Mouse (Mus musculus) midbrain, embryonic 16.5 days (tissue): ENCODE data around the gene Golga3. TPM values are rescaled to one million over a fixed set of nuclear protein-coding genes. Genes with fewer than 3 reads are reported as not detected.

Source experiments
- ATAC-seq: fragments of 200-750 bp; cut with Nextera tagmentation; 2 replicates; pipeline ENCODE4 v1.8.0; 2017; ENCODE audit warnings: moderate TSS enrichment
- H3K27ac ChIP-seq: fragments of 300-500 bp; sonication (generic); 2 replicates; pipeline ENCODE4 v1.5.1; 2014; ENCODE audit warnings: mild to moderate bottlenecking, low read length, mixed read lengths
- H3K27me3 ChIP-seq: fragments of 300-500 bp; sonication (generic); 2 replicates; pipeline ENCODE4 v1.6.1; 2014; ENCODE audit warnings: low read depth, low read length, mixed read lengths; ENCODE audit not compliant: control insufficient read depth, insufficient read depth
- H3K36me3 ChIP-seq: fragments of 300-500 bp; sonication (generic); 2 replicates; pipeline ENCODE4 v1.6.1; 2014; ENCODE audit warnings: mild to moderate bottlenecking, low read length, moderate library complexity, mixed read lengths; ENCODE audit not compliant: control insufficient read depth, insufficient read depth
- H3K4me1 ChIP-seq: fragments of 300-500 bp; sonication (generic); 2 replicates; pipeline ENCODE4 v1.6.1; 2014; ENCODE audit warnings: mild to moderate bottlenecking, low read length, mixed read lengths; ENCODE audit not compliant: control insufficient read depth, insufficient read depth
- H3K4me2 ChIP-seq: fragments of 300-500 bp; sonication (generic); 2 replicates; pipeline ENCODE4 v1.6.1; 2014; ENCODE audit warnings: mild to moderate bottlenecking, low read length, mixed read lengths
- H3K4me3 ChIP-seq: fragments of 300-500 bp; sonication (generic); 2 replicates; pipeline ENCODE4 v1.5.1; 2014; ENCODE audit warnings: low read depth, mild to moderate bottlenecking, low read length, moderate library complexity, mixed read lengths
- H3K9ac ChIP-seq: fragments of 300-500 bp; sonication (generic); 2 replicates; pipeline ENCODE4 v1.6.1; 2014; ENCODE audit warnings: low read depth, low read length, mixed read lengths
- H3K9me3 ChIP-seq: fragments of 300-500 bp; sonication (generic); replicated peaks from 2 replicates; pipeline ENCODE4 v1.6.1; 2014; ENCODE audit warnings: mild to moderate bottlenecking, low read length, mixed read lengths; ENCODE audit not compliant: control insufficient read depth, poor library complexity, severe bottlenecking
- WGBS: fragments of 180-500 bp; shearing (Covaris S2); extraction: QIAGEN DNeasy Blood & Tissue Kit; methylation state at CpG from one replicate; pipeline ENCODE4 v1.1.7; 2014; 5-methylcytosine and 5-hydroxymethylcytosine counted together
- polyA plus RNA-seq: library from polyadenylated mRNA; unstranded; fragments of >200 nt; fragmentation: Nextera tagmentation; extraction: Ambion mirVana; gene quantifications from 2 replicates; pipeline ENCODE4 v1.2.1, GENCODE M21; 2015

Golga3 gene
- polyA plus RNA-seq, 1 experiment from 2014 or later = 24.7 TPM

GRCm38 (mm10) chr5:110225056-110225455 lies 48.6 kb downstream of the Golga3 start:
- H3K9ac ChIP-seq = no peak overlapping the region
- no peak overlapping the region for H3K4me3 ChIP-seq
- H3K27me3 ChIP-seq = no peaks in the 10 kb centered on the region
- H3K4me1 ChIP-seq = peaks cover 3% of the 10 kb centered on the region
- WGBS = 82% methylated on average over 3 of the region's 3 CpGs
- H3K9me3 ChIP-seq = no peaks in the 10 kb centered on the region
- H3K36me3 ChIP-seq = peaks cover 23% of the 10 kb centered on the region
- no peak for ATAC-seq
- no peak overlapping the region for H3K27ac ChIP-seq
- H3K4me2 ChIP-seq = no peak overlapping the region

- Histone ChIP-seq H3K4me1 (peaks cover 15% of the 10 kb centered on the region), H3K9me3 (no peaks in the 10 kb centered on the region), H3K27ac (no peak overlapping the region), H3K4me3 (no peak overlapping the region), H3K36me3 (peaks cover 6% of the 10 kb centered on the region; the same call in 1 of the 2 replicates), H3K27me3 (no peaks in the 10 kb centered on the region), H3K4me2 (no peak overlapping the region), H3K9ac (no peak overlapping the region)
- no peak for ATAC-seq
- WGBS = 56% methylated on average over 1 of the region's 1 CpGs
Observed at GRCm38 (mm10) chr5:110227336-110227883, 50.9 kb downstream of the Golga3 start.

- Histone ChIP-seq H3K4me2 (peak overlapping the region; percentile 73), H3K27ac (peak overlapping the region; percentile 90), H3K4me3 (peak overlapping the region; percentile 57), H3K36me3 (peaks cover 5% of the 10 kb centered on the region; the same call in 1 of the 2 replicates), H3K9ac (peak overlapping the region; percentile 87), H3K27me3 (no peaks in the 10 kb centered on the region), H3K4me1 (peaks cover 21% of the 10 kb centered on the region), H3K9me3 (no peaks in the 10 kb centered on the region)
- peak; percentile 31 for ATAC-seq
- 8% methylated on average over 8 of the region's 8 CpGs for WGBS
Observed at GRCm38 (mm10) chr5:110230401-110230779, 53.9 kb downstream of the Golga3 start.

- under 1% methylated on average over 76 of the region's 81 CpGs for WGBS
Observed at GRCm38 (mm10) chr5:110230780-110231461, 54.4 kb downstream of the Golga3 start, which contains the start of gene Ankle2. Gene Ankle2 (plus strand): TSS chr5:110231004.

DNA sequence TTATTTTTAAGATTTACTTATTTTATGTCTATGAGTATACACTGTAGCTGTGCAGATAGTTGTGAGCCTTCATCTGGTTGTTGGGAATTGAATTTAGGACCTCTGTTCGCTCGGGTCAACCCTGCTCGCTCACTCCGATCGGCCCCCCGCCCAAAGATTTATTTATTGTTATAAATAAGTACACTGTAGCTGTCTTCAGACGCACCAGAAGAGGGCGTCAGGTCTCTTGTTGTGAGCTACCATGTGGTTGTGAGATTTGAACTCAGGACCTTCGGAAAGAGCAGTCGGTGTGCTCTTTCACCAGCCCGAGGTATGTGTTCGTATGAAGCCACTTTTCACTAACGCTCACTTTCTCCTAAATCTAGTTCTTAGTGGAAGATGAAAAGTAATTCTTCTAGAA lies 55.1 kb downstream of the Golga3 start:
- H3K36me3 ChIP-seq = peaks cover 8% of the 10 kb centered on the region
- H3K27me3 ChIP-seq = no peaks in the 10 kb centered on the region
- H3K9ac ChIP-seq = peak overlapping the region; percentile 87
- peak overlapping the region; percentile 73 for H3K4me2 ChIP-seq
- H3K9me3 ChIP-seq = no peaks in the 10 kb centered on the region
- no peak overlapping the region for H3K27ac ChIP-seq
- ATAC-seq = no peak
- H3K4me3 ChIP-seq = peak overlapping the region; percentile 57
- peaks cover 21% of the 10 kb centered on the region for H3K4me1 ChIP-seq
- WGBS = 44% methylated on average over 13 of the region's 13 CpGs

More at GRCm38 (mm10) chr5:110230780-110231461, 54.4 kb downstream of the Golga3 start, which contains the start of gene Ankle2:
- Histone ChIP-seq H3K27ac (peak within 1 kb of the TSS; percentile 90), H3K4me1 (peaks cover 21% of the 10 kb centered on the region), H3K4me3 (peak within 1 kb of the TSS; percentile 57), H3K4me2 (peak within 1 kb of the TSS; percentile 73), H3K27me3 (no peaks in the 10 kb centered on the region), H3K36me3 (peaks cover 5% of the 10 kb centered on the region; the same call in 1 of the 2 replicates), H3K9me3 (no peaks in the 10 kb centered on the region), H3K9ac (peak within 1 kb of the TSS; percentile 87)
- peak; percentile 96 for ATAC-seq

- Histone ChIP-seq H3K4me2 (peak overlapping the region; percentile 73), H3K36me3 (peaks cover 8% of the 10 kb centered on the region), H3K27me3 (no peaks in the 10 kb centered on the region), H3K27ac (no peak overlapping the region), H3K4me1 (peaks cover 21% of the 10 kb centered on the region), H3K9me3 (no peaks in the 10 kb centered on the region), H3K4me3 (no peak overlapping the region), H3K9ac (no peak overlapping the region)
- WGBS = 93% methylated on average over 6 of the region's 6 CpGs
- ATAC-seq = no peak
Observed at GRCm38 (mm10) chr5:110232346-110232745, 55.8 kb downstream of the Golga3 start.

DNA sequence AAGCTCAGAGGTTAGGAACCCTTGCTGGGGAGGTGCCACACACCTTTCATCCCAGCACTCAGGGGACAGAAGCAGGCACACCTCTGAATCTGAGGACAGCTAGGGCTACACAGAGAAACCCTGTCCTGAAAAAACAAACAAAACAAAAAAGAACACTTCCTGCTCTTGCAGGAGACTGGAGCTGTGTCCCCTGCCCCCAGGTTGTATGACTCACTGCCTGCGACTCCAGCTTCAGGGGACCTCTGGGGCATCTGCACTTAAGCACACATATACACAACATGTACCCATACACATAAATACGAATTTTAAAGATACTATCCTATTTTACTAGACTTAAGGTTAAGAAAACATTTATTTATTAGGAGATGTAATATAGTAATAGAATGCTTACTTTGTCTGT lies 67.6 kb downstream of the Golga3 start:
- 86% methylated on average over 2 of the region's 2 CpGs for WGBS
- ATAC-seq = no peak

DNA sequence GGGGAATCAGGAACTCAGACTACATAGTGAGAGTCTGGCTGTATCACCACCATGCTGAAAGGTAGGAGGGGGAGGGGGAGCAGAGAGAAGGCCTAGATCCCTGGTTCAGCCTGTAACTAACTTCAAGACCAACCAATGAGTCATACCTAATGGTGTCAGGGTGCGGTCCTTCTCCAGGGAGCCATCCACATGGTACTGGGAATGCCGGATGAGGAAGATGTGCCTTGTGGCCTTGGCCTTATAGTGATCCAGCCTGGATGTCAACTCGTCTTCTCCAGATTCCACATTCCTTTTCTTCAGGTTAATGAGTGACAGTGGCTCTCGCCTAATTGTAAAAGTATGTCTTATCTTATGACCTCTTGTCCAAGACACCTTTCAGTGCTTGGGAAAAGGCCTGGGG lies 90.4 kb downstream of the Golga3 start:
- Histone ChIP-seq H3K9ac (no peak overlapping the region), H3K4me3 (no peak overlapping the region), H3K27me3 (no peaks in the 10 kb centered on the region), H3K4me2 (no peak overlapping the region), H3K36me3 (peaks cover 15% of the 10 kb centered on the region), H3K4me1 (peaks cover 12% of the 10 kb centered on the region), H3K9me3 (no peaks in the 10 kb centered on the region), H3K27ac (no peak overlapping the region)
- WGBS = 93% methylated on average over 4 of the region's 4 CpGs
- ATAC-seq = no peak

More for the DNA sequence above, 67.6 kb downstream of the Golga3 start:
- H3K4me1 ChIP-seq = no peaks in the 10 kb centered on the region
- no peak overlapping the region for H3K27ac ChIP-seq
- no peak overlapping the region for H3K4me3 ChIP-seq
- H3K9ac ChIP-seq = no peak overlapping the region
- H3K9me3 ChIP-seq = no peaks in the 10 kb centered on the region
- no peaks in the 10 kb centered on the region for H3K27me3 ChIP-seq
- H3K36me3 ChIP-seq = peaks cover 63% of the 10 kb centered on the region
- H3K4me2 ChIP-seq = no peak overlapping the region
